In the genomic region with DNA sequence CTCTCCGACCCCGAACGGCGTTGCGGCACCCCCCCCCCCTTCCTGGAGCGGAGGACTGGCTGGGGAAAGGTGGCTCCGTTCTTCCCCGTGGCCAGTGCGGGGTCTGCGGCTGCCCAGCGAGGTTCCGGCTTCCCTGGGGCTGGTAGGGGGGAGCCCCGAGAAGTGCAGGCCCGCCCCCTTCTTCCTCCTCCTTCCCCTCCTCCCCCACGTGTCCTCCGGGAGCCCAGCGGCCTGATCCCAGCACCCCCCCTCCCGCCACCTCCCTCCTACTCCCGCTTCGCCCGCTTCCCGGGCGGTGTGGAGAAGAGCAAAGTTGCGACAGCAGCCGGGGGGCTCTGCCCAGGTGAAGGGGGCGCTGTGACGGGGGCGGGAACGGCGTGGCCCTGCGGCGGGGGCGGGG, we compare ENCODE assay signal across 8 mouse cellular contexts. TPM values are rescaled to one million over a fixed set of nuclear protein-coding genes. Genes with fewer than 3 reads are reported as not detected.
DNase-seq lines count a peak whose midpoint lies in the region; ATAC-seq and TF ChIP-seq lines count a peak whose summit lies in the region.

Gene Bcorl1 (plus strand): TSS at position 218 of the 400 bp plus-strand sequence.

- H3K9me3 ChIP-seq in forebrain, embryonic 16.5 days (ENCODE audit: control insufficient read depth, low read length), result no peaks in the 10 kb centered on the region
- H3K9me3 ChIP-seq in hindbrain, embryonic 12.5 days (replicated peaks), result no peaks in the 10 kb centered on the region

- H3K9ac ChIP-seq in forebrain, embryonic 16.5 days (replicated peaks; ENCODE audit: low read depth, low read length), result peak within 1 kb of the TSS; percentile 60
- H3K9ac ChIP-seq in hindbrain, embryonic 12.5 days, result peak within 1 kb of the TSS; percentile 55

- H3K36me3 ChIP-seq in forebrain, embryonic 16.5 days (ENCODE audit: control insufficient read depth, insufficient read depth), result no peaks in the 10 kb centered on the region
- no peaks in the 10 kb centered on the region for H3K36me3 ChIP-seq in hindbrain, embryonic 12.5 days

- no peak for TF ChIP-seq CTCF in bone marrow macrophage, adult 2 months (IDR thresholded peaks at IDR 0.05; ENCODE audit: low read depth, low read length)

- no peak for ATAC-seq in forebrain, embryonic 16.5 days
- no peak for ATAC-seq in hindbrain, embryonic 12.5 days (ENCODE audit: low FRiP score)

- TF ChIP-seq POLR2A in bone marrow macrophage, adult 2 months (IDR thresholded peaks at IDR 0.05; ENCODE audit: borderline replicate concordance, low read depth, low read length), result no peak

- H3K4me2 ChIP-seq in forebrain, embryonic 16.5 days (ENCODE audit: low read length), result peak within 1 kb of the TSS; percentile 63
- peak within 1 kb of the TSS; percentile 74 for H3K4me2 ChIP-seq in hindbrain, embryonic 12.5 days (replicated peaks)

- 25% methylated on average over 4 of the region's 33 CpGs for WGBS in forebrain, embryonic 16.5 days
- WGBS in hindbrain, embryonic 12.5 days, result 10% methylated on average over 22 of the region's 33 CpGs

- H3K27me3 ChIP-seq in forebrain, embryonic 16.5 days (replicated peaks; ENCODE audit: control insufficient read depth, insufficient read depth, low read length), result no peaks in the 10 kb centered on the region
- peaks cover 3% of the 10 kb centered on the region; the same call in 1 of the 2 replicates for H3K27me3 ChIP-seq in hindbrain, embryonic 12.5 days

- DNase-seq in Muller cell, postnatal 12 days (ENCODE audit: inconsistent ontology term), result peak; percentile 57
- peak in 1 of 2 experiments; percentile 6 for DNase-seq in layer of hippocampus, postnatal 25 days (ENCODE audit: extremely low spot score in 1 of 2, low spot score in 1 of 2)
- peak; percentile 43 for DNase-seq in lung, postnatal 25 days (ENCODE audit: low spot score)
- DNase-seq in spleen, postnatal 10 days (ENCODE audit: low spot score in 2 of 2), result peak; percentile 22 to 42
- no peak for DNase-seq in right cerebral cortex, postnatal 25 days

- peak within 1 kb of the TSS; percentile 12; the same call in 1 of the 2 replicates for H3K27ac ChIP-seq in bone marrow macrophage, adult 2 months (ENCODE audit: insufficient read depth, low read depth, low read length)
- no peak within 1 kb of the TSS for H3K27ac ChIP-seq in forebrain, embryonic 16.5 days (ENCODE audit: low read length)
- H3K27ac ChIP-seq in hindbrain, embryonic 12.5 days, result no peak within 1 kb of the TSS; the same call in 1 of the 2 replicates

- H3K4me1 ChIP-seq in bone marrow macrophage, adult 2 months (ENCODE audit: control insufficient read depth, insufficient read depth, low read length), result no peaks in the 10 kb centered on the region
- peaks cover 9% of the 10 kb centered on the region for H3K4me1 ChIP-seq in forebrain, embryonic 16.5 days (replicated peaks; ENCODE audit: control insufficient read depth, insufficient read depth, low read length)
- H3K4me1 ChIP-seq in hindbrain, embryonic 12.5 days, result peaks cover 8% of the 10 kb centered on the region; the same call in 1 of the 2 replicates

- peak within 1 kb of the TSS; percentile 79 for H3K4me3 ChIP-seq in bone marrow macrophage, adult 2 months (ENCODE audit: insufficient read depth, low read length)
- peak within 1 kb of the TSS; percentile 68 for H3K4me3 ChIP-seq in forebrain, embryonic 16.5 days (replicated peaks; ENCODE audit: low read length)
- H3K4me3 ChIP-seq in hindbrain, embryonic 12.5 days, result peak within 1 kb of the TSS; percentile 54

RNA-seq across cellular contexts. Expression of gene Bcorl1, which starts in this region (rescaled TPM):
- polyA plus RNA-seq in bone marrow macrophage, adult 2 months (2012; ENCODE audit: insufficient read depth, insufficient read length, missing spikeins), result 9.6 TPM in 2 replicates
- polyA plus RNA-seq in forebrain, embryonic 16.5 days (2015; fragmentation: Nextera tagmentation; extraction: Ambion mirVana), result 8.4 and 8.5 TPM in 2 replicates
- 8.0 and 9.5 TPM in 2 replicates for polyA plus RNA-seq in hindbrain, embryonic 12.5 days (2016; fragmentation: Nextera tagmentation; extraction: Ambion mirVana)
- total RNA-seq in layer of hippocampus, postnatal 25 days (2021), result 10 to 100 TPM; 15.2 to 19.3 TPM
